Mouse (Mus musculus) fat pad, adult 2 months (tissue): ENCODE data around the gene Foxo1.

Experiments used
- DNase-seq: peaks from one replicate; pipeline ENCODE4 v3.0.0-alpha.2; 2011; ENCODE audit warnings: low read depth, low spot score; ENCODE audit errors: extremely low read depth

Gene Foxo1

GRCm38 (mm10) chr3:52303301-52303700, 35.2 kb downstream of the Foxo1 start:
- DNase-seq = no peak

- DNase-seq = no peak
These were observed 40.6 kb downstream of the Foxo1 start for GRCm38 (mm10) chr3:52308586-52309321.

- no peak for DNase-seq
These were observed 52.6 kb downstream of the Foxo1 start for GRCm38 (mm10) chr3:52320516-52321270.

- DNase-seq = no peak
These were observed 54.6 kb downstream of the Foxo1 start for GRCm38 (mm10) chr3:52322401-52323385.

- no peak for DNase-seq
These were observed 56.9 kb downstream of the Foxo1 start for GRCm38 (mm10) chr3:52325006-52325405.

GRCm38 (mm10) chr3:52326687-52327086, 58.6 kb downstream of the Foxo1 start:
- no peak for DNase-seq

GRCm38 (mm10) chr3:52327146-52327545, 59.0 kb downstream of the Foxo1 start:
- no peak for DNase-seq

GRCm38 (mm10) chr3:52331709-52332108, 63.6 kb downstream of the Foxo1 start:
- no peak for DNase-seq

GRCm38 (mm10) chr3:52338761-52339160, 70.6 kb downstream of the Foxo1 start:
- no peak for DNase-seq

- no peak for DNase-seq
These were observed 72.3 kb downstream of the Foxo1 start for GRCm38 (mm10) chr3:52340336-52341034.

GRCm38 (mm10) chr3:52342226-52342625, 74.1 kb downstream of the Foxo1 start:
- DNase-seq = no peak

GRCm38 (mm10) chr3:52342801-52343200, 74.7 kb downstream of the Foxo1 start:
- DNase-seq = no peak

- peak; percentile 96 for DNase-seq
These were observed 75.3 kb downstream of the Foxo1 start for GRCm38 (mm10) chr3:52343270-52344070.

- DNase-seq = no peak
These were observed 77.7 kb downstream of the Foxo1 start for GRCm38 (mm10) chr3:52345881-52346280.

GRCm38 (mm10) chr3:52346986-52347710, 79.0 kb downstream of the Foxo1 start:
- no peak for DNase-seq

- DNase-seq = no peak
These were observed 80.0 kb downstream of the Foxo1 start for GRCm38 (mm10) chr3:52347980-52348622.

GRCm38 (mm10) chr3:52350636-52351035, 82.5 kb downstream of the Foxo1 start:
- DNase-seq = no peak

GRCm38 (mm10) chr3:52351901-52352300, 83.8 kb downstream of the Foxo1 start:
- no peak for DNase-seq

GRCm38 (mm10) chr3:52354203-52354602, 86.1 kb downstream of the Foxo1 start:
- no peak for DNase-seq
